25 mouse cellular contexts compared by ENCODE assay signal in genomic region chr1:190111741-190112140, GRCm38 (mm10). TPM values are rescaled to one million over a fixed set of nuclear protein-coding genes. Genes with fewer than 3 reads are reported as not detected.
"Had no signal": no experiment of that assay in that cellular context is flagged by ENCODE, and none has a peak within 500 bp of the region (broad histone marks: within the 10 kb centered on the region; RNA-seq: fewer than 3 reads in every experiment).

No protein-coding gene starts in this region.

- H3K4me3 ChIP-seq: gastrocnemius, adult 2 months; heart, embryonic 12.5 days; hindbrain, embryonic 13.5 days; hindbrain, embryonic 15.5 days; kidney, embryonic 15.5 days; limb, embryonic 13.5 days; limb, embryonic 15.5 days; liver, embryonic 12.5 days had no signal

- H3K27ac ChIP-seq: gastrocnemius, adult 2 months; hindbrain, embryonic 13.5 days; hindbrain, embryonic 15.5 days; hindbrain, postnatal 0 days; kidney, embryonic 15.5 days; kidney, postnatal 0 days; limb, embryonic 13.5 days; limb, embryonic 15.5 days; liver, embryonic 12.5 days; liver, embryonic 14.5 days had no signal

- DNase-seq: gastrocnemius, adult 2 months; gastrocnemius, postnatal 10 days; gastrocnemius, postnatal 36 days; heart, adult 18-20 months; heart, postnatal 10 days; heart, postnatal 36 days; kidney, adult 11 months; kidney, adult 2 months; kidney, adult 9 months; kidney, postnatal 14 days; kidney, postnatal 36 days; layer of hippocampus, adult 9-11 months; layer of hippocampus, postnatal 36 days; left cerebral cortex, postnatal 4 days had no signal

- H3K4me1 ChIP-seq: hindbrain, embryonic 13.5 days; hindbrain, embryonic 15.5 days; kidney, embryonic 15.5 days; limb, embryonic 13.5 days; limb, embryonic 15.5 days; liver, embryonic 12.5 days had no signal

- H3K9ac ChIP-seq: heart, embryonic 12.5 days; hindbrain, embryonic 13.5 days; hindbrain, embryonic 15.5 days; kidney, embryonic 15.5 days; limb, embryonic 13.5 days; limb, embryonic 15.5 days; liver, embryonic 12.5 days; liver, embryonic 14.5 days had no signal

- H3K36me3 ChIP-seq: hindbrain, embryonic 15.5 days; kidney, embryonic 15.5 days; limb, embryonic 13.5 days; limb, embryonic 15.5 days; liver, embryonic 12.5 days had no signal

- H3K27me3 ChIP-seq: heart, embryonic 12.5 days; hindbrain, embryonic 13.5 days; hindbrain, embryonic 15.5 days; kidney, embryonic 15.5 days; limb, embryonic 13.5 days; limb, embryonic 15.5 days; liver, embryonic 12.5 days had no signal

RNA-seq across cellular contexts. Expression of gene Prox1, which starts 58.8 kb away (rescaled TPM):
- total RNA-seq: hematopoietic stem cell, adult 5-6 weeks had no signal
